Mouse (Mus musculus): ENCODE measurements around the gene Tbc1d22a.
A peak's percentile ranks its signal among the peaks of the same experiment; 100 is the strongest.

Gene Tbc1d22a

DNA sequence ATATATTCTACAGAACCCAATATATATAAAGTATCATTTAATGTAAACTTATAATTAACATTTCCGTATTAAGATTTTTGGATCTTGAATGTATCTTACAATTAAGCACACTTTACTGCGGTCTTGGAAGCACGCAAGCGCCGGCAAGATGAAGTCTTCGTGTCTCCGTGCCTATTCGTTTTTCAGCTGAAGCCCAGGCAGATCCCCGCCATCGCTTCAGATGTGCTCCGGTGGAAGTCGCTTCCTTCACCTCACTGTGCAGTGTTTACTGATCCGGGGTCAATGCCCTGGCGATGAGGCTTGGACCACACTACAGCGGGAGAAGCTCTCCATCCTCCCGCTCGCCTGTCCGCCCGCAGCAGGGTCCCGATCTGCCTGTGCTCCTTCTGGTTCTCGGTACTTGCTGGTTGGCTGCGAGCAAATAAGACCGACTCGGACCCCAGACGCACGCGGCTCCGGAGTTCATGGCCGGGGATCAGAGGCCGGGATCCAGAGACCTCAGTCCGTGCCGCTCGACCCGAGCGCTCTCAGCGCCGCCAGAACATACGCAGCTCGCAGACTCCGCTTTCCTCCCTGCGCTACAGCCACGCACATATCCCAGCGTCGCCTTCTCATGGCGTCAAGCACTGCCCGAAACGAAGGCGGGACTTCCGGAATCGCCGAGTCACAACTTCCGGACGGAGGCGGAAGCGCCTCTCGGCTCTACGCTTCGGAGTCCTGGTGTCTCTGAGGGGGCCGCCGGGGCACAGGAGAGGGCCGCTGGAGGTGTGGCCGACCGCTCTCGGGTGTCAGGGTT, at the start of gene Tbc1d22a:
Tbc1d22a (plus strand) TSS at position 707 of the 796 bp plus-strand sequence.
- peak; percentile 93 for ATAC-seq (ENCODE audit: insufficient number of reproducible peaks, low FRiP score, low TSS enrichment)

DNA sequence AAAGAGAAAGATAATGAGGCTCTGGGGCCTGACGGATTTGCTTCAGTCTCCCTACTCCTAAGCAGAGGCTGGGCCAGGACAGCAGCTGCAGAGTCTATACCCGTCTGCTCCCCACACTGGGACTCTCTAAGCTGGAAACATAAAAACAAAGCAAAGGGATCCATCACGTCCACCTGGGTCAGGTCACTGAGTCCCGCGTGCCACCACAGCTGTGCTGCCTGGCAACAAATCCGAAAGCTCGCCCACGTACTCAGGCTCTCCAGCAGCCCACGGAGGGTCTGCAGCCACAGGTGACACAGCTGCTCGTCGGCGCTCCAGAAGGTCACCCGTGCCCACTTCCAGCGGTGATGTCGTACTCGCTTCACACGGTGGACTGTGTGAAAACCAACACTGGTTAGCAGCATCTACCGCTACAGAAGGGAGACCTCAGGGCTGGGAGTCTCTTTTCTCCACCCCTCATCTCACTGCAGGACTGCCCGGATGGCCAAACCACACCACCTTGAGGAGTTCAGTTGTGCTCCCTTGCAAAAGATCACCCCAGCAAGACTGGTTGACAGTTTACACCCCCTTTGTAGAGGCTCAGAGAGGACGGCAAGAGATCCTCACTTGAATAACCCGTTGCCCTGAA, 49.4 kb upstream of the Tbc1d22a start:
- ATAC-seq (ENCODE audit: insufficient number of reproducible peaks, low FRiP score, low TSS enrichment): no peak

DNA sequence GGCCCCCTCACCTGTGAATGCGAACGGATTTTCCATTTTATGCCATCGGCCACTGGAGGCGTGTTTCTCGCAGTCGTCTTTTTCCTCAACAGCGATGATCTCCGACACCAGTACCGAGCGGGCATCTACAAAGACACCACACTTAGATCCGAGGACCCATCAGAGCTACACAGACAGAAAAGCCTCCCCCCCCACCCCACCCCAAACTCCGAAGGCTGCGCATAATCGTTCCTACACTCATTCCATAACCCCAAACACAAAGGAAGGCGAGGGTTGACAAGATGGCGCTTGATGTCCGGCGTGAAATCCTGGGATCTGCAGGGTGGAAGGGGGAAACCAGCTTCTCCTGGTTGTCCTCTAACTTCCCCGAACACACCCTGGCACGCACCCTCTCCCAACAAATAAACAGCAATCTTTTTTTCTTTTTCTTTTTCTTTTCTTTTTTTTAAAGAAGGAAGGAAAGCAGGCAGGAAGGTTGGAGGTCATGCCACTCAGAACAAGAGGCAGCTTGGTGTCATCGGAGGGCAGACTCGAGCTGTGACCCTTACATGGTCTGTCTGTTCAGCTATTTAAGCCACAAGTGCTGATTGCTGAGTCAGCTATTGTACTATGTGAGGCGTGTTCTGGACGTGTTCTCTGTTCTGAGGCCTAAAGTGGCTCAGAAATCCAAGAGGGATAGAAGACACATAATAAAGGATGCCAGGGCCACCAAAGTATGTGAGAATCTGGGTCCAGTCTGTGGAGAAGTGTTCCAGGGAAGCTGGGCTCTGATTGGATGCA, 48.3 kb upstream of the Tbc1d22a start:
- no peak for ATAC-seq (ENCODE audit: insufficient number of reproducible peaks, low FRiP score, low TSS enrichment)

DNA sequence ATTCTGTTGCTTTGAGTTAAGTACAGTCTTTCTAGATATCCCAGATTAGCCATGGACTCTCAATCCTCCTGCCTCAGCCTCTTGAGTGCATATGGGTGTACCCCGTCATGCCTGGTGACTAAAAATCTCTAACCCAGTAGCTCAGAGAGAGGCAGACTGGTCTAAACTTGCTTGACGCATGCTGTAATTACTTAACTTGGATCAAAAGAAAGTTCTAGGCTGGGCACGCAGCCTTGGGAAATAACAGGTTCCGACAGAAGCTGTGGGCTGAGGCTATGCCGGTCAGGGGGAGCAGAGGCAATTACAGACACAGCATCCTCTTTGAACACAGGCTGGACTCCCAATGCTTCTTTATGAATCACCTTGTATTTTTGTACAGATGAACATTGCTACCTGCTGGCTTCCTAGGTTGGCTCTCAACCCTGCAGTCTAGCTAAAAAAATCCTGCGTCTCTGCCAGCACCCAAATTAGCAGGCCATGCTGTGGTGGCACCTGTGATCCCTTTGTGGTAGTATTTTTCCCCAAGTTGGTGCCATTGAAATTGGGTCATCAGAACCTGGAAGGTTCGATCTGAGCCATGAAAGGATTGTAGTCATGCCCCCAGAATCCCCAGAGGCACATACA, 47.1 kb upstream of the Tbc1d22a start:
- ATAC-seq (ENCODE audit: insufficient number of reproducible peaks, low FRiP score, low TSS enrichment): peak; percentile 78

GRCm38 (mm10) chr15:86167787-86168504, 46.3 kb upstream of the Tbc1d22a start:
- no peak for ATAC-seq (ENCODE audit: insufficient number of reproducible peaks, low FRiP score, low TSS enrichment)

DNA sequence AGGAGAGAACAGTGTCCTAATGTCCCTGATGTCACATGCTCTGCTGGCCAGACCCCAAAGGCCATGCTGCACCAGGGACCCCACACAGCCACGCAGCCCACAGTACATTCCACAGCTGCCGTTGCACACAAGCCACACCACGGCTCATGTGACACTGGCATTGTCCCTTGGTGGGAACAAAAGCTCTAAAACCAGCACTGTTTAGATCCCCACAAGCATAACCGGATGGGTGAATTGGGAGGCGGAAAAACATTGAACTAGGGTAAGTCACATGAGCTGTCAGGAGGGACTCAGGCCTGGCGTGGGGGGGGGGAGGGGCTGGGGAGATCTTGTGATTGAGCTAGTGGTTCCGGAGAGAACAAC, 45.8 kb upstream of the Tbc1d22a start:
- no peak for ATAC-seq (ENCODE audit: insufficient number of reproducible peaks, low FRiP score, low TSS enrichment)

- ATAC-seq (ENCODE audit: insufficient number of reproducible peaks, low FRiP score, low TSS enrichment): no peak
Observed at GRCm38 (mm10) chr15:86168941-86169816, 45.1 kb upstream of the Tbc1d22a start.

DNA sequence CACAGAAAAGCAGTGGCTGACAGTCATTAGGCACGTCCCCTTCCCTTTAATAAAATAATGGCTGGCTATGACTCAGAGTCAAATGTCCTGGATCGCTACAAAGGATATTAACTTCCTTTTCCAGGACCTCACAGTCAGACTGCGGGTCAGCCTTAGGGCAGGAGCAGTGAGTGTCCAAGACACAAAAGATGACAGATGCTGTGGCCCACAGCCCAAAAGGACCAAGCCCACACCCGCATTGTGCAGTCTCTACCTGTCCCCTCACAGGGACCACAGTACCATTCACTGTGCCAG, 44.5 kb upstream of the Tbc1d22a start:
- ATAC-seq (ENCODE audit: insufficient number of reproducible peaks, low FRiP score, low TSS enrichment): no peak

- no peak for ATAC-seq (ENCODE audit: insufficient number of reproducible peaks, low FRiP score, low TSS enrichment)
Observed at GRCm38 (mm10) chr15:86171316-86171715, 42.9 kb upstream of the Tbc1d22a start.

- no peak for ATAC-seq (ENCODE audit: insufficient number of reproducible peaks, low FRiP score, low TSS enrichment)
Observed at GRCm38 (mm10) chr15:86172124-86172523, 42.1 kb upstream of the Tbc1d22a start.

- ATAC-seq (ENCODE audit: insufficient number of reproducible peaks, low FRiP score, low TSS enrichment): no peak
Observed at GRCm38 (mm10) chr15:86172526-86172925, 41.7 kb upstream of the Tbc1d22a start.

DNA sequence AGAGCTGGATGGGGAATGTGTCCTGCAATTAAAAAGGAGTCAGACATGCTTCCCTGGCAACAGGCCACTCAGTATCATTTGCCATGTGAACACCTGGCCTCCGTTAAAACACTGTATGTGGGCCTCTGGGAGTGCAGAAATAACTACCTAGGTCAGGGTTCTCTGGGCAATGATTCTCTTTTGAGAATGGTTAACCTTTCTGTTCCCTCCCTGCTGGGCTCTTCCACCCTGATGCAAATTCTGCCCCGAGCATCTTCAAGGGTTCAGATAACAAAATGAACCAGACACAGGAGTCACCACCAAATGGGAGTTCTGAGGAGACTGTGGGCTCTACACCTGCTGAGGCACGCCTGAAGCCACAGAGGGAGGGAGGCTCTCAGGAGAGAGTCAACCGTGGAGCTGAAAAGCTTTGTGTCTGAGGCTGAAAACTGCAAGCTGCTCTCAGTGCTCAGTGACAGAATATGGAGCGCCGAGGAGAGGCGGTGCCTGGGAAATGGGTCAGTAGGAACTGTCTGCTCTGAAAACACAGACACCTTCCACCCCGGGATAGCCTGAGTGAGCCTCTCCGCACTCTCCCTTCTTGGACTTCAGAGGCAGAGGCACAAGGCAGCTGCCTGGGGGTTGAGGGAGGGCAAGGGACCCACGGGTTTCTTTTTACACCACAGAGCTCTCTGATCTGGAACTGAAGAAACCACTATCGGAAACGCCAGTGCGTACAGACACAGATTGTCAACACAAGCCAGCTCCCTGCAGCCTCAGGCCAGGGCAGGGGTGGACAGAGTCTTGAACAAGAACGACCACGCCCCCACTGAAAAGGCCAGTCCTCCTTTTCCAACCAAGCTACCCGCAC, 40.9 kb upstream of the Tbc1d22a start:
- ATAC-seq (ENCODE audit: insufficient number of reproducible peaks, low FRiP score, low TSS enrichment): no peak

GRCm38 (mm10) chr15:86175253-86176050, 38.8 kb upstream of the Tbc1d22a start:
- no peak for ATAC-seq (ENCODE audit: insufficient number of reproducible peaks, low FRiP score, low TSS enrichment)

DNA sequence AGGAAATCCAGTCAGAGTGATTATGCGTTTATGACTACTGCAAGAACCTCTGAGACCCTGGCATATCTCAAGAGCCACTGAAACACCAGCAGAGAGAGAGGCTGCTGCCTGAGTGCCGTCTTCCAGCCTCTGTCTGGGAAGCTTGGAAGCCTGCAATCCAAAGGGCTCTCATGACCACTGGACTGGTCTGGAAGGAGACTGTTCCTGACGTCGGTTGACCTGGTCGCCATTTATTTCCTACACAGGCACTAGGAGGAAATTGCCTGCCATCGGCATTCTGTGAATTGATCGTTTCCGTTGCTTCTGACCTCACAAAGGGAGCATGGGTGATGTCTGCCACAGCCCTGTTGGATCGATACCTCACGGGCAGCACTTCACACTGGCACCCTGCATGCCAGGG, 38.1 kb upstream of the Tbc1d22a start:
- ATAC-seq (ENCODE audit: insufficient number of reproducible peaks, low FRiP score, low TSS enrichment): no peak

DNA sequence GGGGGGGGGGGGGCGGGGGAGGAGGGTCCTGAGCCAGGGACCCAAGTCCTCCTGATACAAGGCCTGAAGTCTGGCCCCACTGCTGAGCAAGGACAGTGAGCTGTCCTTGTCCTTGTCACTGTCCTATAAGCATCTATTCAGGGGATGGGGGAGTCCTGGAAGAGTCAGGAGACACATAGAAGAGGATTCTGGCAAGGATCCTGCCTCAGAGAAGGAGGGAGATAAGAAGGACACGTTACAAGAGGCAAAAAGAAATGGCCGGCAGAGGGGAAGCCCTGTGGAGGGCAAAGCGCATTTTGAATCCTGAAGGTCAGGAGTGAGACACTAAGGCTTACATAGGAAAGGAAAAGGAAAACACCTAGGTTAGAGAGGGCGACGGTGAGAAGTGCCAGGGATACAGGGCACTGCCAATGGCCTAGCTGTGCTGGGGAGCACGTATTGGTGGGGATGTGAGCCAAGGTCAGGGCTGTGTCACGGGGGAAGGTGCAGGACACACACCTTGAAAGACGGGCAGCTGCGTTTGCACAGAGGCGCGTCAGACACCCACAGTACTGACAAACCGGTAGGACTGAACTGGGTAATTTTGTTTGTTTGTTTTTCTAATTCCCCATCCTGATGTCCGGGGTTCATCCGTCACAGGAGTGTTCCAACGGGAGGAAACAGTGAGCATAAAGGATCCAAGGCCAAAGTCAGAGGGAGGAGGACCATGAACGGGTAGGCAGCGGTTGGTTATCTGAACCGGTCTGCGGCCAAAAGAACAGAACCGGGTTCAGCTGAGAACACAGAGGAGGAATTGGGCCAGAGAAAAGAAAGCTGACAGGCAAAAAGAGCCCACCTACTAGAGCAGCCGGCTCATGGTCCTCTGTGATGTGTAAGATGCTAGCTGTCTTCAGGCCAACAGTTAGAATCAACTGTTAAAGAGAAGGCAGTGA, 37.2 kb upstream of the Tbc1d22a start:
- no peak for ATAC-seq (ENCODE audit: insufficient number of reproducible peaks, low FRiP score, low TSS enrichment)

GRCm38 (mm10) chr15:86177703-86178251, 36.5 kb upstream of the Tbc1d22a start:
- peak; percentile 53 for ATAC-seq (ENCODE audit: insufficient number of reproducible peaks, low FRiP score, low TSS enrichment)

Measured in cerebellum, adult (tissue).